Mouse (Mus musculus): ENCODE measurements around the gene Lcn12.

DNA sequence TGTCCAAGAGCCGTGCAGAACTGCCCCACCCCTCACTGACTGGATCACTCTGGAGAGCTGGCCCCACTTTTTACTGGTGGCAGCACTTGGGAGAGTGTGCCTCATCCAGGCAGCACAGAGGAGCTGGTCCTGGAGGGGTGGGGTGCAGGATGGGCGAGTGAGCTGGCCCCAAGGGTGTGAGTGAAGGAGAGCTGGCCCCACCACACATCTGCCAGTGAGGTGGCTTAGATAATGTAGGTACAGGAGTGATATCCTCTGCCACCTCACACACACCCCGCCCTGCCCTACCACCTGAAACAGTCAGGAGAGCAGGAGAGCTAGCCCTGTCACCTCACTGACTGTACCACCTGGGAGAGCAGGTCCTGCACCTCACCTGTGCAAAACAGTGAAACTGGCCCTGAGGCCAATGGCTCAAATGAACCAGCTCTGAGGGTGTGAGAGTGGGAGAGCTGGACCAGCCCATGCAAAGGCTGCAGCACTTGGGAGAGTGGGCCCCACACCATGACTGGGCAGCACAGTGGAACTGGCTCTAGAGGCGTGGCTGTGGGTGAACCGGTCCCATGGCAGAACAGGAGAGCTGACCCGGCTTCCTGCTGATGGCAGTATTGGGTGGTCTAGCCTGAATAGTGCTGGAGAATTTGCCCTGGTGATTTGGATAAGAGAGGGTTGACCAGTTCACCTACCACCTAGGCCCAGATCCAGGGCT lies 5.6 kb downstream of the Lcn12 start:
- no peak for TF ChIP-seq CTCF (conservative IDR thresholded peaks at IDR 0.05; ENCODE audit: insufficient read depth, insufficient read length, low read depth, low read length)
- TF ChIP-seq POLR2A (IDR thresholded peaks at IDR 0.05; ENCODE audit: low read depth, low read length), result no peak

All from kidney, adult 2 months (tissue).